Mouse (Mus musculus) kidney, postnatal 4 days (tissue): ENCODE results near the gene Kcna7.
"Not testable (repeated sequence)": the region's sequence is repeated elsewhere in the genome, so short reads cannot be mapped to it uniquely, and the experiment has no call there.

Experiments
- DNase-seq, 2 experiments: peaks; one replicate each; pipeline ENCODE4 v3.0.0; 2021; ENCODE audit warnings: mixed read lengths in 2 of 2

Kcna7 gene

GRCm38 (mm10) chr7:45405091-45406075, at the start of gene Kcna7:
Gene Kcna7, plus strand, starts transcription at chr7:45405653.
- peak; percentile 87 to 88 for DNase-seq

GRCm38 (mm10) chr7:45356087-45356486, 49.4 kb upstream of the Kcna7 start:
- DNase-seq: peak in 1 of 2 experiments; percentile 64

- DNase-seq: not testable (repeated sequence)
Measured at GRCm38 (mm10) chr7:45359081-45359480, 46.4 kb upstream of the Kcna7 start.

DNA sequence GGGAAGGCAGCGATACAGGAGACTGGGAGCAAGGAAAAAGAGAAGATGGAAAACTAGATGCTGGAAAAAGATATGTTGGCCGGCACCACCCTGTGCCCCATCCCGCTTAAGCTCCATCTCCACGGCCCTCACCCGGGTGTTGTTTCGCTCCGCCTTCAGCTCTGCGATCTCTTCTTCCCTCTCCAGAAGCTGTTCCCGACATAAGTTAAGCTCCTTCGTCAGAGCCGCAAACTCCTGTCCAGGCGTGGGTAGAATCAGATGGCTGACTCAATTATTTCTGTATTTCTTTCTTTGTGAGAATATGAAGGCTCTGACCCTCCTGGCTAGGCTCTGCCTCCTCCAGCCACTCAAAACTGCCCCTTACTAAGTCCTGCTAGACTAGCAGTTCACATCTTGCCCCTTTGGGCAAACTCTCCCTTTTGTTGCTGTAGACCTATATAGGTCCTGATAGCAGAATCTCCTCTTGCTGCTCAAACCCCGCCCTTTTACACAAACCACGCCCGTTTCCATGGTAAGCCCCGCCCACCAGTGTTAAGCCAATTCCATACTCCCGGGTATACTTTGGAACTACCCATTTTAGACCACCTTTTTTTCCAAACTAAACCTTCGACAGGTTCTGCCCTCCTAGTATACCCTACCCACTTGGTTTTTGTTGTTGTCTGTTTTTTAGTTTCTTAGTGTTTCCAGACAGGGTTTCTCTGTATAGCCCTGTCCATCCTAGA, 44.9 kb upstream of the Kcna7 start:
- no peak for DNase-seq

DNA sequence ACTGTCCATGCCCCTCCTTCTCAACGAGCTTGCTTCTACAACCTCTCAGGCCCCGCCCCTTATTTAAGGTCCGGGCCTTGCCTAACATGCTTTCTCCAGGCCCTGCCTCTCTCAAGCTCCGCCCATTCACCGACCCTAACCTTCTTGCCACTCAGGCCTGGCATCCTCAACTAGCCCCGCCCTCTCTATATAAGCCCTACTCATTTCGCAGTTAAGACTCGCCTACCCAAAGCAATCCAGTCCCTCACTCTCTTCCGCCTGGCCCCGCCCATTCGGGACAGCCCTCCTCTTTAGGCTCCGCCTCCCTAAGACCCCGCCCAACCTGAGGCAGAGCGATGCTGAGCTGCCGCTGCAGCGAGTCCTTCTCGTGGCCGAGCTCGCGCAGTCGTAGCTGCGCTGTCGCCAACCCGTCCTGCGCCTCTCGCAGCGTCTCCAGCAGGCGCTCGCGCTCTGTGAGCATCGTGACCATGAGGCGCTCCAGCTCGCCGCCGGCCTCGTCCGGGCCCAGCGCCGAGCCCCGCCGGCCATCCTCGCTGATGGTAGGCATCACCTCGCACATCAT, 44.1 kb upstream of the Kcna7 start:
- peak; percentile 86 to 91 for DNase-seq

DNA sequence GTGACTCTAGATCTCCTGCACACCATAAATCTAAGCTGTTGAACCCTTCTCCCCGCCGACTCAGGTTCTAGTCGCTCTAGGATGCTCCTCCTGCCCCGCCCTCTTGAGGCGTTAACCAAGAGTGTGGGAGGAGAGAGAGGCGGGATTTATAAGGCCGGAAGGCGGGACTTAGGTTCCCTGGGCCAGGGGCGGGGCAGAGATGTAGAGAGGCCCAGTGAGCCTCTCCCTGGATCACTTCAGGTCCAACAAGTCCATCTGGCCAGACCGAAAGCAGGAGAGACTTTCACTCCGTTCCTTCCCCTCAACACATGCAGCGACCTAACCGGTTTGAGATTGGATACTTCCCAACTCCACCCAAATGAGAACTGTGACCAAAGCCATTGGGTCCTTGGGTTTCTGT, 42.7 kb upstream of the Kcna7 start:
- peak; percentile 61 to 71 for DNase-seq

GRCm38 (mm10) chr7:45363983-45364382, 41.5 kb upstream of the Kcna7 start:
- DNase-seq: no peak

DNA sequence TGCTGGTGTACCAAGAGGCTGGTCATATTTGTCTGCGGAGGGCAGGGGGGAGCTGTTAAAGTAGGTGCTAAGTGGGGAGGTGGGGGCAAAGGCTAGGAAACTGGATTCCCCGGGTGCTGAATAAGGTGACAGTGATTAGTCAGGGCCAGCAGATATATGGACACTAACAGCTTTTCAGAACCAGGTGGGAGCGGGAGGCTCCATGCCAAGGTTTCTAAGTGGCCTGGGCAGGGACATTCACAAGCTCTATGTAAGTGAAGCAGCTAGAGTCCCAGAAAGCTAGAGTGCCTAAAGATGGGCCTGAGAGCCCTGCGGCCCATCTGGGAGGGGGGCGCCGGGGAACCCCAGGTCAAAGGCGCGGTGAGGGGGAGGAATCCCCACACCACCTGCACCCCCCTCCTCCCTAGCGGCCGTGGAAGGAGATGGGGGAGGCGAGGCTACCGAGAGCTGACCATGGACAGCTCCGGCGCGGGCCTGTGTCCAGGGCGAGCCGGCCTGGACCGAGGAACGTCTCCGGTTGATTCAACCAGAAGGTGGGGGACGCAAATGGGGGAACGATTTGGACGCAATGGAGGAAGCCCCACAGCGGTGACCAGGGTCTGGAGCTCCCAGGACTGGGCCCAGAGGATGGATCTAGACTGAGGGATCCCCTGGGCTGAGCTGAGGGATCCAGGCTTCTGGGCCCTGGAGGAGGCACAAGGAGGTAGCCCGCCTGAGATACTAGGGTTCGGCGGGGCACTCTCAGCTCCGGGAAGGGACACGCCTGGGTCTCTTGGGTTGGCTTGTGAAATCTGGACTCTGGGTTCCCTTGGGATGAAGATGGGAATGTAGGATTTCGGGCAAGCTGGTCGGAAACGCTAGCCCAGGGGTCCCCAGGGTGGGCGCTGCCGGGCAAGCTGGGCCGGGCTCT, 39.5 kb upstream of the Kcna7 start:
- DNase-seq: peak; percentile 78 to 82

- DNase-seq: no peak
Measured at GRCm38 (mm10) chr7:45366652-45367019, 38.8 kb upstream of the Kcna7 start, which contains the start of gene Ppfia3. Gene Ppfia3, minus strand, starts transcription at chr7:45367019.

DNA sequence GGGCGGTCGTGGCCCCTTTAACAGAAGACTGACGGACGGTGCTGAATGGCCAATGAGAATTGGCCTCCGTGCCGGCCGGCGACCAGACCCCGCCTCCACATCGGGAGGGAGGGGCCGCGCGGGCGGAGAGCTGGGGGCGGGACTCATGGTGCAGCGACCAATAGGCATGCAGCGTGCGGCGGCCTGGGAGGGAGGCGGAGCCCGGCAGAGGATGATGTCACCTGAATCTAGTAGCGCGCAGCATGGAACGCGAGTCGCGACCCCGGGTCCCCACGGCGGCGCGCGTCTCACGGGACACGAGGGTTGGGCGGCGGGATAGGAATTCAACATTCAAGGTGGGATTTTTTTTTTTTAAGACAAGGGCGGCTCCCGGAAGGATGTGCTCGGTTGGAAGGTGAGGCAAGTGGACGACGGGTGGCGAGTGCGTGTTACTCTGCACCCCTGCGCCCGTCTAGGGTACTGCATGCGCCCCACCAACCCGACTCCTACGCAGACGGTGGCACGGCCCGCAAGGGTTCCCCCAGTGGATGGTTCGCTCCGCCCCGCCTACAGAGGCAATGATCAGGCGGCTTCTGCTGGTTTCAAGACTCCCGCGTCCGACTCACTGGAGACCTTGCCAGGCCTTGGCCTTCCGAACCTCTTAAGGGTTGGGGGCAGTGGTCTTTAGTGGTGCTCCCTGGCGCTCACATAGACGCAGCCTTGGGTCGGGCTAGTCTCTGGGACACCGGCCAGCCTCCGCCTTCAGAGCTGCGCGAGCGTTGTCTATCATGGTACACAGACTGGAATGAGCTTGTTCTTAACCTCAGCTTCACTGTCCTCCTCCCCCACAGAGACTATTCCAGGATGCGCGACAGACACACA, 38.2 kb upstream of the Kcna7 start:
- peak; percentile 97 to 98 for DNase-seq

- no peak for DNase-seq
Measured at GRCm38 (mm10) chr7:45368178-45368577, 37.3 kb upstream of the Kcna7 start.

DNA sequence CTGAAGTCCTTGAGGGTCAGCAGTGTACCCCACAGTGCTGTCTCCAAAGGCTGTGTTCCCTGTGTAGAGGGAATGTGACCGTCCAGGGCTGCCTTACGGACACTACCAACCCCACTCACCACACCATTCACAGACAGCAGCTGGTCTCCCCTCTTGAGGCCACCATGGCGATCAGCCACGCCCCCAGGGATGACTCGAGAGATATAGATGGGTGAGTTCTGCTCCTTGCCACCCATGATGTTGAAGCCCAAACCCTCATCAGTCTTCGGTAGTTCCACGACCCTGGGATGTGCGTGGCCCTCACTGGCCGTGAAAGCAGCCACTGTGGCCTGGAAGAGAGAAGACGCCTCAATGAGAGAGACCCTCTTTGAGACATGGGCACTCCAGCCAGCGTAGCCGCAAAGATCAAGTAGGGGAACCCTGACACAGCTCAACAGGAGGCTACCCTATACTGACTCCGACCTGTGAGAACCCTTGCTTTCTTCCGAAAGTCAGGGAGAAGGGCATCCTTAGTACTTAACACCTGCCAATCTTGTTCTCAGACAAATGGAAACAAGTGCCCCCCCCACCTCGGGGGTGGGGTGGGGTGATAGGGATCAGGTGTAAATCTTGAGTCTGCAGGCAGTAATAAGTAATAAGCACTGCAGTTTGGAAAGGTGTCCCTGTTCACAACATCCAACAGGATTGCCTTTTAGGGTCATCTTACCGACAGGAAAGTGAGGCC, 36.3 kb upstream of the Kcna7 start:
- no peak for DNase-seq

DNA sequence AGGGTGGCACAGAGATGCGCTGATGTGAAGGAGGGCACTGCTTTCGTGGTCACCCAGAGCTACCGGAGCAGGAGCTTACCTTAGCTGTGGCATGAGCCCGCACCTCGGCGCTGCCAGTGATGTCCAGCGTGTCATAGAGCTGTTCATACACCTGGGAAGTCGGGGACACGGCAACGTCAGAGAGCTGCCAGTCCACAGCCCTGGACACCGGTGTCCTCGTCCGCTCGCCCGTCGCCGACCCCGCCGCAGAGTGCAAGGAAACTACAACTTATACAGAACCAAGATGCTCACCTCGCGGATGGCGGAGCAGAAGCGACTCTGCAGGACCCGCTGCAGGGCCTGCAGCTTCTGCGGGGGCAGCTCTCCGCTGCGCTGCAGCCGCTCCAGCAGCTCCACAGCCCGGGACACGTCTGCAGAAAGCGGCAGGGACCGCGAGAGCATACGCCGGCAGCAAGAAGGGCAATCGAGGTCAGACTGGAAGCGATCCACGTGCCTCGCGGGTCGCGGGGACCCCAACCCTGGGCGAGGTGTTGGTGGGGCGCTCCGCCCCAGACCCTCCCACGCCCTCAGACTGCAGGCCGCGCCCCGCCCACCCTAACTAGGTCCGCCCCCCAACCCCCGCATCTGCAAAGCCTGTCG, 35.5 kb upstream of the Kcna7 start:
- no peak for DNase-seq

DNA sequence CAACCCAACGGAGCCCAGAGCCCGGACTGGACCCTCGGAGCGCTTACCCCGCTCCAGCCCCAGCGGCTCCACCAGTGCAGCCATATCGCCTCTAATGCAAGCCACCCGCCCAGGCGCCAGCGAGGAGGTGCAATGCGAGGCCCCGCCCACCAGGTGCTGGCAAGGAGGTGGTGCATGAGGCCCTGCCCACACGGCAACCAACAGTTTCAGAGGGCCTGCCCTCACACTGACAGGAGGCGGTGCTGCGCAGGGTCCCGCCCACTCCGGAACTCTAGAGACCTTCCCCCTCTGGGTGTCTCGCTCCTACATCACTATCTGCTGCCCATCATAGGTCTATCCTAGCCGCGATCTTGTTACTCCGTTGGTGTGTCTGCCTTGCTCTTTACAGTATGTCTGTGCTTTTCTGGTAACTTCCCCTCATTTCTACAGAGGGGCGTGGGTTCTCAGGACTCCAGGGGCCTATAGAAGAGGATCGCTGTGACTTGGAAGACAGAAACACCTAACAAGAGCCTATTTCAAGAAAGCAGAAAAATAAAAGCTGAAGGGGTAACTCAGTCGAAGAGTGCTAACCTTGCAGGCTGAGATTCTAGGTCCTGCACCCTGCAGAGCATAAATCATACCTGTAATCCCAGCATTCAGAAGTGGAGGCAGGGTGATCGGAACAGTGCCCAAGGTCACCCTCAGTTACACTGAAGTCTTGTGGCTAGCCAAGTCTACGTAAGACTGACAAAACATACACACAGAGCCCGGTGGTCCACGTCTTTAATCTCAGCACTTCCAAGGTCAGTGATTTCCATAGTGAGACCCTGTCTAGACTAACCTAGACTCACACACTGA, 34.8 kb upstream of the Kcna7 start, which contains the start of gene Lin7b:
Lin7b (minus strand) TSS at position 109 of the 837 bp plus-strand sequence.
- DNase-seq: peak; percentile 94 to 95

GRCm38 (mm10) chr7:45372371-45372770, 33.1 kb upstream of the Kcna7 start:
- no peak for DNase-seq

- no peak for DNase-seq
Measured at GRCm38 (mm10) chr7:45374620-45375019, 30.8 kb upstream of the Kcna7 start.

DNA sequence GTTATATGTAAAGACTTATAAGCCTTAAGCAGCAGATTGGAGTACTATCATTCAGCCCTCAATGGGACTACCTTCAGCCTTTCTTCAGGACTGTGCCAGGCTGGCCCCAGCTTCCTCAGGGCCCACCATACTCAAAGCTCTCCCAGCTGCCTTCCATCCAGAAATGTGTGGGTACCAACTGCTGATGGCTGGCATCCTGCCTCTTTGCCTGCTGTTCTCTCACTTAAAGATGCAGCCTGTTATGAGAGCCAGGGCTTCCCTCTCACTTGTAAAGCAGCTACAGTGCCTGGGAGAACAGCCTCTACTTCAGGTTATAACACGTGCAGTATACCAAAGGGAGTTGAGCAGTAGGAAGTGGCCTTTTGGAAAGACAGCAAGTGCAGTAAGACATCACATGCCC, 29.4 kb upstream of the Kcna7 start:
- DNase-seq: no peak

DNA sequence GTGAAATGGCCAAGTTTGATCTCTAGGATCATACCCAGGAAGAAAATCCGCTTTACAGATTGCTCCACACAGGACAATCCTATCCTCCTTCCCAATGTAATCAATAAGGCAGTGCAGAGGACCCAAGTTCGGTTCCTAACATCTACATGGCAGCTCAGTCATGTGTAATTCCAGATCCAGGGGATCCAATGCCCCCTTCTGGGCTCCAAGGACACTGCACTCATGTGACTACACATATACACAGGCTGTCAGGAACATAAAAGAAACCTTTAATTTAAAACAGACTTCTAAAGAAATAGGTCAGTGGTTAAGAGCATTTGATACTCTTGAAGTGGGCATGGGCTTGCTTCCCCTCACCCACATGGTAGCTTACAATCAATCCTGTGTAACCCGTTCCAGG, 19.4 kb upstream of the Kcna7 start:
- DNase-seq: no peak

DNA sequence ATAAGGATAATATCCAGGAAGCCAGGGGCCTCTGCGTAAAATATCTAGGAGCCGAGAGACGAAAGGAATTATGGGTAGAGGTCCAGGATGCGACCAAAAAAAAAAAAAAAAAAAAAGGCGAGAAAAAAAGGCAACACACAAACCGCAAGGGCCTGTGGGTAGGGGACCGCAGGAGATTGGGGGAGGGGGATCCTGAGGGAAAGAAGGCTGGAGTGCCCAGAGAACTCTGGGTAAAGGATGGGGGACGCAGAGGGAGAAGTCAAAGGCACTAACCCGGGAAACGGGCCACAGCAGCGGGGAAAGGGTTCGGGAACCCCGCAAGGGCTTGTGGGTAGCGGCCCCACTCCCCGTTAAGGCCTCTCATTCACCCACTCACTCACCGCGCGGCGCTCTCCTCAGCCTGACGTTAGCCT, 10.3 kb upstream of the Kcna7 start:
- DNase-seq: no peak
